Mouse (Mus musculus): ENCODE measurements around the gene Zdhhc17. TPM values are rescaled to one million over a fixed set of nuclear protein-coding genes. Genes with fewer than 3 reads are reported as not detected.

The Zdhhc17 gene
- polyA plus RNA-seq, 1 experiment from 2014 or later: 34.2 TPM

DNA sequence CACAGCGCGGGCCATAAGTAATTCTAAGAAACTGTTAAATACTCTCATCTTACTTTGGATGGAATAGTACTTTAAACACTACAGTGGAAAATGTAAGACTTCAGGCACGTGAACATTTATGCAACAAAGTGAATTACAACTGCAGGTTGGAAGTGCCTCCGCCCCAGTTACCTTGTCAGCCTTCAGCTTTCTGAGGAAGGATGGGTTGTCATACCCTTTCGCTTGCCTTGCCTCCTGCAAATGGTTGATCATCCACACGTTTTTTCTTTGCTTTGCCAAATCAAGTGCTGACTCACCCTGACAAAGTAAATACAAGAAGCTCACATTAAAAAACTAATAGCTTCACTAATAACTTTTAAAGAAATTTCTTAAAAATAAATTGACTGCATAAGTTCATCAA, 49.1 kb downstream of the Zdhhc17 start:
- Histone ChIP-seq H3K4me3 (ENCODE audit: low read depth, low read length) (no peak overlapping the region), H3K9ac (replicated peaks; ENCODE audit: low read depth, low read length) (no peak overlapping the region), H3K27ac (ENCODE audit: low read length) (no peak overlapping the region), H3K9me3 (ENCODE audit: control insufficient read depth, low read depth, low read length) (no peaks in the 10 kb centered on the region), H3K4me1 (ENCODE audit: control insufficient read depth, insufficient read depth, low read length) (no peaks in the 10 kb centered on the region), H3K4me2 (replicated peaks; ENCODE audit: low read depth, low read length) (no peak overlapping the region), H3K36me3 (ENCODE audit: control insufficient read depth, insufficient read depth, low read length) (peaks cover 8% of the 10 kb centered on the region), H3K27me3 (ENCODE audit: control insufficient read depth, insufficient read depth, low read length) (no peaks in the 10 kb centered on the region)
- no peak for ATAC-seq (ENCODE audit: insufficient number of reproducible peaks, insufficient read depth, low FRiP score, low read depth)
- 84% methylated on average over 6 of the region's 6 CpGs for WGBS

DNA sequence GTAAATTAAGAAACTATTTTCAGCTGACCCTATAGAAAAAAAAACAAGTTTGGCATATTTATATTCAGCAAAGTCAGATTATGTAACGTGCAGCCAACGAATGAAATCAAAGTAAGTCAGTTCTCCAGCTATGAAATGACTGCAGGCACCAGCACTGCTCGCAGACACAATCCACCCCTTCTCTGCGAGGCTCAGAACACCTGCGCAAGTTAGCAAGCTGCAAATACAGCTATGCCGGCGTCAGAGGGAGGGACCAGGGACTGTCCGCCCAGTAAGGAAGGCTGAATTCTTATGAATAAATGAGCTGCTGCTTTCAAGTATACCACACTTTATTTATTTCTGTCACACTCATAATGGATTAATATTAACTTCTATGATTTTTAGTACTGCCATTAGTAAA, 50.2 kb downstream of the Zdhhc17 start:
- ATAC-seq (ENCODE audit: insufficient number of reproducible peaks, insufficient read depth, low FRiP score, low read depth): no peak
- no peak overlapping the region for H3K9ac ChIP-seq (replicated peaks; ENCODE audit: low read depth, low read length)
- H3K9me3 ChIP-seq (ENCODE audit: control insufficient read depth, low read depth, low read length): no peaks in the 10 kb centered on the region
- H3K4me2 ChIP-seq (replicated peaks; ENCODE audit: low read depth, low read length): no peak overlapping the region
- no peak overlapping the region for H3K4me3 ChIP-seq (ENCODE audit: low read depth, low read length)
- H3K27ac ChIP-seq (ENCODE audit: low read length): no peak overlapping the region
- 92% methylated on average over 8 of the region's 8 CpGs for WGBS
- H3K27me3 ChIP-seq (ENCODE audit: control insufficient read depth, insufficient read depth, low read length): no peaks in the 10 kb centered on the region
- H3K36me3 ChIP-seq (ENCODE audit: control insufficient read depth, insufficient read depth, low read length): peaks cover 8% of the 10 kb centered on the region
- no peaks in the 10 kb centered on the region for H3K4me1 ChIP-seq (ENCODE audit: control insufficient read depth, insufficient read depth, low read length)

DNA sequence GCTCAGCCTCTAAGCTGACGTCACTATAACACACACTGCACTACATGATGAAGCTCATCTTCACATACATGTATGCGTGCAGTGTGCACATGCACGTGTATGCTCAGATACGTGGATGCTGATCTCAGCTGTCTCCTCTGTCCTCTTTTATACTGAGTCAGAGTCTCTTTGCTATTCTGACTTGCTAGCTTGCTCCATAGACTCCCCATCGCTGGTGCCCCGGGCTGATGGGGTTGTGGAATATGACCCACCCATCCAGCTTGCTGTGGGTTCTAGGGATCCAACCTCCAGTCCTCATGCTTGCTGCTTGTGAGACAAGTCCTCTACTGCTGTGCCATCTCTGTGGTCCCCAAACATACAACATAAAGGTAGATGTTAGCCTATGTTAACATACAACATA, 51.1 kb downstream of the Zdhhc17 start:
- no peaks in the 10 kb centered on the region for H3K9me3 ChIP-seq (ENCODE audit: control insufficient read depth, low read depth, low read length)
- no peaks in the 10 kb centered on the region for H3K4me1 ChIP-seq (ENCODE audit: control insufficient read depth, insufficient read depth, low read length)
- H3K9ac ChIP-seq (replicated peaks; ENCODE audit: low read depth, low read length): no peak overlapping the region
- 93% methylated on average over 6 of the region's 6 CpGs for WGBS
- H3K27me3 ChIP-seq (ENCODE audit: control insufficient read depth, insufficient read depth, low read length): no peaks in the 10 kb centered on the region
- no peak overlapping the region for H3K4me3 ChIP-seq (ENCODE audit: low read depth, low read length)
- H3K4me2 ChIP-seq (replicated peaks; ENCODE audit: low read depth, low read length): no peak overlapping the region
- peaks cover 8% of the 10 kb centered on the region for H3K36me3 ChIP-seq (ENCODE audit: control insufficient read depth, insufficient read depth, low read length)
- ATAC-seq (ENCODE audit: insufficient number of reproducible peaks, insufficient read depth, low FRiP score, low read depth): no peak
- H3K27ac ChIP-seq (ENCODE audit: low read length): no peak overlapping the region

GRCm38 (mm10) chr10:110952937-110953451, 56.9 kb downstream of the Zdhhc17 start:
- no peak overlapping the region for H3K4me2 ChIP-seq (replicated peaks; ENCODE audit: low read depth, low read length)
- H3K9me3 ChIP-seq (ENCODE audit: control insufficient read depth, low read depth, low read length): no peaks in the 10 kb centered on the region
- WGBS: 43% methylated on average over 9 of the region's 9 CpGs
- no peak overlapping the region for H3K4me3 ChIP-seq (ENCODE audit: low read depth, low read length)
- no peaks in the 10 kb centered on the region; the same call in 1 of the 2 replicates for H3K4me1 ChIP-seq (ENCODE audit: control insufficient read depth, insufficient read depth, low read length)
- H3K9ac ChIP-seq (replicated peaks; ENCODE audit: low read depth, low read length): no peak overlapping the region
- H3K36me3 ChIP-seq (ENCODE audit: control insufficient read depth, insufficient read depth, low read length): peaks cover 9% of the 10 kb centered on the region
- H3K27me3 ChIP-seq (ENCODE audit: control insufficient read depth, insufficient read depth, low read length): no peaks in the 10 kb centered on the region
- H3K27ac ChIP-seq (ENCODE audit: low read length): peak overlapping the region; percentile 34; the same call in 1 of the 2 replicates
- peak; percentile 86; the same call in 1 of the 2 replicates for ATAC-seq (ENCODE audit: insufficient number of reproducible peaks, insufficient read depth, low FRiP score, low read depth)

DNA sequence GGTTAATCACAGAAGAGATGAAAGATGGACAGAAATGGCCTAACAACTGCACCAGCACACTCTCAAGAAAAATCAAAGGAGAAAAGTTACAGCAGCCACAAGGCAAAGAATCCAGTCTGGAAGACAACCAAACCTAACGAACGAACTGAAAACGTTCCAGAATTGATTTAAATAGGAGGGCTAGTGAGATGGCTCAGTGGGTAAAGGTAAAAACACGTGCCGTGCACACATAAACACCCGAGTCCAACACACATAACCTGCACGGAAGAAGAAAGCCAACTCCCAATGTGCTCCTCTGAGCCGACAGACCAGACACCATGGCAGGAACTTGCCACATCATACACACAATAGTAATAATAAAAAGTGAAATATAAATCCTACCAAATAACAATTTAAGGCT, 57.7 kb downstream of the Zdhhc17 start:
- H3K27ac ChIP-seq (ENCODE audit: low read length): peak overlapping the region; percentile 34; the same call in 1 of the 2 replicates
- H3K36me3 ChIP-seq (ENCODE audit: control insufficient read depth, insufficient read depth, low read length): peaks cover 13% of the 10 kb centered on the region
- no peak overlapping the region for H3K4me2 ChIP-seq (replicated peaks; ENCODE audit: low read depth, low read length)
- no peaks in the 10 kb centered on the region; the same call in 1 of the 2 replicates for H3K4me1 ChIP-seq (ENCODE audit: control insufficient read depth, insufficient read depth, low read length)
- H3K27me3 ChIP-seq (ENCODE audit: control insufficient read depth, insufficient read depth, low read length): no peaks in the 10 kb centered on the region
- no peak overlapping the region for H3K9ac ChIP-seq (replicated peaks; ENCODE audit: low read depth, low read length)
- no peaks in the 10 kb centered on the region for H3K9me3 ChIP-seq (ENCODE audit: control insufficient read depth, low read depth, low read length)
- no peak overlapping the region for H3K4me3 ChIP-seq (ENCODE audit: low read depth, low read length)
- WGBS: 81% methylated on average over 8 of the region's 8 CpGs
- no peak for ATAC-seq (ENCODE audit: insufficient number of reproducible peaks, insufficient read depth, low FRiP score, low read depth)

- H3K4me1 ChIP-seq (ENCODE audit: control insufficient read depth, insufficient read depth, low read length): no peaks in the 10 kb centered on the region; the same call in 1 of the 2 replicates
- no peak overlapping the region for H3K4me3 ChIP-seq (ENCODE audit: low read depth, low read length)
- ATAC-seq (ENCODE audit: insufficient number of reproducible peaks, insufficient read depth, low FRiP score, low read depth): no peak
- H3K9ac ChIP-seq (replicated peaks; ENCODE audit: low read depth, low read length): no peak overlapping the region
- H3K36me3 ChIP-seq (ENCODE audit: control insufficient read depth, insufficient read depth, low read length): peaks cover 15% of the 10 kb centered on the region
- no peaks in the 10 kb centered on the region for H3K27me3 ChIP-seq (ENCODE audit: control insufficient read depth, insufficient read depth, low read length)
- no peak overlapping the region for H3K4me2 ChIP-seq (replicated peaks; ENCODE audit: low read depth, low read length)
- 76% methylated on average over 4 of the region's 4 CpGs for WGBS
- H3K9me3 ChIP-seq (ENCODE audit: control insufficient read depth, low read depth, low read length): no peaks in the 10 kb centered on the region
- H3K27ac ChIP-seq (ENCODE audit: low read length): no peak overlapping the region; the same call in 1 of the 2 replicates
Observed at GRCm38 (mm10) chr10:110951748-110952147, 58.2 kb downstream of the Zdhhc17 start.

DNA sequence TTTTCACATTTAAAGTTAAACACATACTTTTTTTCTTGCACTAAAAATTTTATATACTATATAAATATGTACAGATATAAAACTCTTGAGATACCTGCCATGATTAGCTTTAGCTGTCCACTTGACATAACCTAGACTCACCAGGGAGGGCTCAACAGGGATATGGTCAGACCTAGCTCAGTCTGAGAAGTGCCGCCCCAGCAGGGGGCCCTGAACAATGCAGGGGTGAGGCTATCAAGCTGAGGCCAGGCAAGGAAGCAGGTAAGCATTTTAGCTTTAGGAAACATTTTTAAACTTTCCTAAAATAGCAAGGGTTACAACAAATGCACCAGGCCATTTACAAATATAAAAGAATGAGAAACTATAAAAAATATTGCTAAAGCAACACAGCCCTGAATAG, 58.8 kb downstream of the Zdhhc17 start:
- no peak for ATAC-seq (ENCODE audit: insufficient number of reproducible peaks, insufficient read depth, low FRiP score, low read depth)

GRCm38 (mm10) chr10:110947574-110947973, 62.4 kb downstream of the Zdhhc17 start:
- Histone ChIP-seq H3K27ac (ENCODE audit: low read length) (no peak overlapping the region), H3K27me3 (ENCODE audit: control insufficient read depth, insufficient read depth, low read length) (no peaks in the 10 kb centered on the region), H3K4me2 (replicated peaks; ENCODE audit: low read depth, low read length) (no peak overlapping the region), H3K36me3 (ENCODE audit: control insufficient read depth, insufficient read depth, low read length) (peaks cover 31% of the 10 kb centered on the region), H3K9ac (replicated peaks; ENCODE audit: low read depth, low read length) (no peak overlapping the region), H3K4me1 (ENCODE audit: control insufficient read depth, insufficient read depth, low read length) (no peaks in the 10 kb centered on the region; the same call in 1 of the 2 replicates), H3K9me3 (ENCODE audit: control insufficient read depth, low read depth, low read length) (no peaks in the 10 kb centered on the region), H3K4me3 (ENCODE audit: low read depth, low read length) (no peak overlapping the region)
- WGBS: 76% methylated on average over 4 of the region's 4 CpGs
- ATAC-seq (ENCODE audit: insufficient number of reproducible peaks, insufficient read depth, low FRiP score, low read depth): no peak

More for the DNA sequence above, 58.8 kb downstream of the Zdhhc17 start:
- Histone ChIP-seq H3K27ac (ENCODE audit: low read length) (no peak overlapping the region), H3K9me3 (ENCODE audit: control insufficient read depth, low read depth, low read length) (no peaks in the 10 kb centered on the region), H3K4me3 (ENCODE audit: low read depth, low read length) (no peak overlapping the region), H3K4me2 (replicated peaks; ENCODE audit: low read depth, low read length) (no peak overlapping the region), H3K4me1 (ENCODE audit: control insufficient read depth, insufficient read depth, low read length) (no peaks in the 10 kb centered on the region; the same call in 1 of the 2 replicates), H3K27me3 (ENCODE audit: control insufficient read depth, insufficient read depth, low read length) (no peaks in the 10 kb centered on the region), H3K36me3 (ENCODE audit: control insufficient read depth, insufficient read depth, low read length) (peaks cover 21% of the 10 kb centered on the region), H3K9ac (replicated peaks; ENCODE audit: low read depth, low read length) (no peak overlapping the region)
- 77% methylated on average over 1 of the region's 1 CpGs for WGBS

GRCm38 (mm10) chr10:110945966-110946365, 64.0 kb downstream of the Zdhhc17 start:
- no peak overlapping the region for H3K27ac ChIP-seq (ENCODE audit: low read length)
- no peak overlapping the region for H3K4me2 ChIP-seq (replicated peaks; ENCODE audit: low read depth, low read length)
- H3K4me1 ChIP-seq (ENCODE audit: control insufficient read depth, insufficient read depth, low read length): no peaks in the 10 kb centered on the region
- WGBS: 87% methylated on average over 12 of the region's 12 CpGs
- no peak overlapping the region for H3K9ac ChIP-seq (replicated peaks; ENCODE audit: low read depth, low read length)
- no peak for ATAC-seq (ENCODE audit: insufficient number of reproducible peaks, insufficient read depth, low FRiP score, low read depth)
- H3K36me3 ChIP-seq (ENCODE audit: control insufficient read depth, insufficient read depth, low read length): peaks cover 36% of the 10 kb centered on the region
- no peaks in the 10 kb centered on the region for H3K9me3 ChIP-seq (ENCODE audit: control insufficient read depth, low read depth, low read length)
- no peaks in the 10 kb centered on the region for H3K27me3 ChIP-seq (ENCODE audit: control insufficient read depth, insufficient read depth, low read length)
- H3K4me3 ChIP-seq (ENCODE audit: low read depth, low read length): no peak overlapping the region

Measured in stomach, embryonic 14.5 days (tissue).